Mouse (Mus musculus): ENCODE data around the gene Hist1h2br. TPM values are rescaled to one million over a fixed set of nuclear protein-coding genes. Genes with fewer than 3 reads are reported as not detected.
"Not testable (repeated sequence)": the region's sequence is repeated elsewhere in the genome, so short reads cannot be mapped to it uniquely, and the experiment has no call there.

The Hist1h2br gene
- total RNA-seq, 2 experiments from 2014 or later = 275 to 365 TPM

DNA sequence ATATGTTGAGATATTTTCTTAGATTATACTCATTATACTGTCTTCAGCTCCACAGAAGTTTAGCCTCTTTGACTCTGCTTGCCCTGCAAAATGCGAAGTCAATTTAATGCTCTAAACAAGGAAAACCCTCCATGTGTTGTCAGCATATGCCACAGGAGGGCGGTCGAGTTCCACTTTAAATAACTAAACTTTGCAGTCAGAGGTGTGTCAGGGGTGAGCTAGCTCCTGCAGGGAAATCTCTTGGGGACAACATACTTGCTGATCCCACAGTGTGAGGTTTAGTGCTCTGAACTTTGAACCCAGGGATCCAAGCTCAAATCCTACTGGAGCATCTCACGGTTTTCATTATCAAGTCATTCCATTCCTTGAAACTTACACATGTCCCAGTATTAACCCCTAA lies 7.0 kb downstream of the Hist1h2br start:
- not testable (repeated sequence) for DNase-seq (ENCODE audit: low spot score in 2 of 2)

DNA sequence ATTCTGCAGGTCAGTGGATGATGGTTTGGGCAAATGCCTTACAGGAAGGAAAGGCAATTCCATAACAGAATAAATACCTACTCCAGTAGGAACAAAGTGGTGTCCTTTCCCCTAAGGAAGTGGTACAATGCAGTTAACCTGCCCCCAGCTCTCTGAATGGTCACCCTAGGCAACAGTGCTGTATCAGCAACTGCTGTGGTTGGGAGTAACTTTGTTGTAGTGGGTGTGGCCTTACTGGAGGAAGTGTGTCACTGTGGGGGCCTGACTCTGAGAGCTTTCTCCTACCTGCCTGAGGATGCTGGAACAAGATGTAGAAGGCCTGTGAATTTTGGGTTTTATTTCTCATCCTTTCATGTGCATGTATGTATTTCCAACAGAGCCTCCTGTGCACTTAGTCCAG lies 12.8 kb downstream of the Hist1h2br start:
- not testable (repeated sequence) for DNase-seq (ENCODE audit: low spot score in 2 of 2)

DNA sequence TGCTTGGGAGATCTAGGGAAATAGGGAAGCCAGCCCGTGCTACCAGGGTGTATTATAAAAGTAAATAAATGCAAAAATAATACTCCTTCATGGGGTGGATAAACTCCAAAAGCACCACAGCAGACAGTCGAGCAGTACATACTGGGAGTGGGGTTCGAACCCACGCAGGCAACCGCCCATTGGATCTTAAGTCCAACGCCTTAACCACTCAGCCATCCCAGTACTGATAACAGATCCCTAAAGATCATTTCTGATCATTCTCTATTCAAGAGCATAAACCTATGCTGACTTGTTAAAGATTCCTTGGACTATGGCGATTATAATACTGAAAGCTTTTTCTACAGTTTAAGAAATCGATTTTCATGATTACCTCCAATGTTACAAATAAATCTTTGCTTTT lies 14.3 kb downstream of the Hist1h2br start:
- no peak for DNase-seq (ENCODE audit: low spot score in 2 of 2)

DNA sequence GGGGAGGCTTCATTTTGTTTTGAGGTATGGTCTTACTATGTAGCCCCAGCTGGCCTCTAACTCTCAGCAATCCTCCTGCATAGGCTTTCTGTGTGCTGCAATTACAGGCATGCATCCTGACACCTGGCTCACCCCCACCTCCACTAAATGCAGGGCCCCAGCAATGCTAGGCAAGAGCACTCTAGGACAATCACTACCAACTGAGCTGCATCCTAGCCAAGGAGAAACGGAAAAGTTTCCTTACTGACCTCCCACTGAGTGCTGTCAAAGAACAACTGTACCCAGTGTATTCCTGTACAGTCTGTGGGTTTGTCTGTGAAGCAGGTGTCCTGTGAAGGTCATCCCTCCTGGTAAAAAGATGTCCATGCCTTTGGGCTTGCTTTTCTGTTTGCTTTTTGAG lies 17.2 kb downstream of the Hist1h2br start:
- not testable (repeated sequence) for DNase-seq (ENCODE audit: low spot score in 2 of 2)

DNA sequence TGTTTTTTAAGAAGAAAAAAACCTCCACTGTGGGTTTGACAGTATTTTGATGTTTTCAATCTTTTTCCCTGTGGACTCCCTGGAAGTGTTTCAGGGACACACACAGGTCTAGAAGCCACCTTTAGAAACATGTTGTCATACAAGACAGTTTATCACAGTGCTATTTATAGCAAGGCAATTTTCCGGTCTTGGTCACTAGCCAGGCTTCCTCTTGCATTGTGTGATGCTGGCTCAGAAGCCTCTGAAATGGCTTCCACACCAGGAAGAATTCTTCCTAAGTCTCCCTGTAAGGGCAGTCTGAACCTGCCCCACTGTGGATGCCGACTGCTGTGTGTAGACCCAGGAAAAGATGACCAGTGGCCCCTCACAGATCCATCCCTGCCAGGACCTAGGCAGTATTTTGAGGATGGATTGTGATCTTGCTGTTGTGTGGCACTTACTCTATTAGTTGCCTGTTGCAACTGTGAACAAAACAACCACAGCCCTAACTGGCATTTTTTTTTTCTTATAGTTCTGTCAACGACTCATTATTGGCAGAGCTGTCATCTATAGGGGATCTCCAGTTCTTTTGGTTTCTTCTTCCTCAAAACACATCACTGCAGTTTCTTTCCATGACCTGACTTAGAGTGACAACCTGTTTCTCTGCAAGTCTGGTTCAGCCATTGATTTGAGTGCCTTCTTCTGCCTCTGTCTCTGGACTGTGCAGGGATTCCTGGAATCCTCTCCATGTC lies 18.8 kb downstream of the Hist1h2br start:
- no peak for DNase-seq (ENCODE audit: low spot score in 2 of 2)

DNA sequence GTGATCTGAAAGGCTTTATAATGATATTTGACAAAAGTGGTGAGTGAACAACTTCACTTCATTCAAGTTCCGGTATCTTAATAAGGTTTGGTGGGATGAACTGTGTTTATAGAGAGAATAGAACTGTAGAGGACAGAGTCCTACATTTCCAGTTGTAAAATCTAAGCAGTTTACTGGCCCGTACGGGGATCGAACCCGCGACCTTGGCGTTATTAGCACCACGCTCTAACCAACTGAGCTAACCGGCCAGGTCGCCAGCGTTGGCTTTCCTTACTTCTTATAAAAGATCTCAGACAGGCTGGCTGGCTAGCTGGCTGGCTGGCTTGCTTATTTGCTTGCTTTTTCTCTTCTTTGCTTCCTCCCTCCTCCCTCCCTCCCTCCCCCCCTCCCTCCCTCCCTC lies 21.6 kb downstream of the Hist1h2br start:
- no peak for DNase-seq (ENCODE audit: low spot score in 2 of 2)

DNA sequence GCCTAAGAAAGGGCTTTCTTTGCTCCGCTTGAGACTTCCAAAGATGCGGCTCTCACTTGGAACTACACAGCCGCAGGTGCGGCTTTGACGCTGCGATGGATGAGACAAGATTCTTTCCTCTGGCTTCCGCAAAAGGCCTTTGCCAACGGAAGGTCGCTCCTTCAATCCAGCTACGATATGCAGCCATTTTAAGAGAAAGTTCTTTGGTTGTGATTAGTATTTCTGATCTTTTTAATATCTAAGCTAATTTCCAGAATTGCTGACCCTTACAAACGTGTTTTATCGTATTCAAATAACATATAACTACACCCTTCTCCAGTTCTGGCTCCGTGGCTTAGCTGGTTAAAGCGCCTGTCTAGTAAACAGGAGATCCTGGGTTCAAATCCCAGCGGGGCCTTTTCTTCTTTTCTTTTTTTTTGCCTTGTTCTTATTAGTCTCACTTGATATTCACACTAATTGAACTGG lies 22.2 kb downstream of the Hist1h2br start:
- DNase-seq (ENCODE audit: low spot score in 2 of 2) = no peak

DNA sequence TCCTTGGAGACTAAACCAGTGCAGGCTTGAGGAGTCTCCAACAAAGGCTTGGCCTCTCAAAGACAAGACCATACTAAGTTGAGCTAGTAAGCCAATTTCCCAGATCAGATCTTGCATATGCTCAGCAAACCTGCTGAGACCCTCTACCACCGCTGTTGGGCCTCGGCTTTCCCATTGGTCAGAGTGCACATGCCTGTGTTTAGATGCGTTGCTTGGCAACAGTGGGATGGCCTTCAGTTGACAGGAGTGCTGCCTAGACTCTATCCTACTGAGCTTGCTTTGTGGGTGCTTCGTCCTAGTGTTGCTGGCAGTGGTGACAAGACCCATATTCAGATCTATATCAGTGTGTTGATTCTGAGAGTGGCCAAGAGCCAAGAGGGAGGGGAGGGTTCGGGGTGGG lies 28.1 kb downstream of the Hist1h2br start:
- DNase-seq (ENCODE audit: low spot score in 2 of 2) = no peak

DNA sequence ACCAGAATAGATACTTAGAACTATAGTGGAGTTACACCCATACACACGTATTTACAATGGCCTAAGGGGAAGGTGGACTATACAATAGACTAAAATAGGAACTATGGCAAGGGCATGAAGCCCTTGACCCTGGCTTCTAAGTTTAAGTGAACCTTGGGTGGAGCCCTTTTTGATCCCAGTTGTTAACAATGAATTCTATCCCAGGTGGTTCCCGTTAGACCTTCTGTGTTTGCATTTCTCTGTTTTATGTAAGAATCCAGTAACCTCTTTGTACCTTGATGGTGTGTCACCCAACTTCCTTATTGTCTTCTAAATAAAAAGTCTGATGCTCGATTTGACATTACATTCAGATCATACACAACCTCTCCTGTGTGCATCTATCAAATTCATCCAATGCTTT lies 32.0 kb downstream of the Hist1h2br start:
- DNase-seq (ENCODE audit: low spot score in 2 of 2) = not testable (repeated sequence)

DNA sequence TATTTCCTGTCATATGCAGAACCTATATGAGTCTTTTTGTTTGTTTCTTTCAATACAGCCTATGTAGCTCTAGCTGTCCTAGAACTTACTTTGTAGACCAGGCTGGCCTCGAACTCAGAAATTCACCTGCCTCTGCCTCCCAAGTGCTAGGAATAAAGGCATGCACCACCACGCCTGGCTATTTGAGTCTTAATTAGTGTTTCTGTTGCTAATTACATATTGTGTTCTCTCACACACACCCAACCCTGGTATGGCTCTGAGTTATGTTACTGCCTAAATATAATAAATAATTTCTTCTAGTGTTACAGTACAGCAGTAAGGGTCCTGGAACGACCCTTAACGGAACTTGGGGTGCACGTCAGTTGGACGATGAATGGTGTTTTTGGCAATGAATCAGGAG lies 47.2 kb downstream of the Hist1h2br start:
- no peak for DNase-seq (ENCODE audit: low spot score in 2 of 2)

DNA sequence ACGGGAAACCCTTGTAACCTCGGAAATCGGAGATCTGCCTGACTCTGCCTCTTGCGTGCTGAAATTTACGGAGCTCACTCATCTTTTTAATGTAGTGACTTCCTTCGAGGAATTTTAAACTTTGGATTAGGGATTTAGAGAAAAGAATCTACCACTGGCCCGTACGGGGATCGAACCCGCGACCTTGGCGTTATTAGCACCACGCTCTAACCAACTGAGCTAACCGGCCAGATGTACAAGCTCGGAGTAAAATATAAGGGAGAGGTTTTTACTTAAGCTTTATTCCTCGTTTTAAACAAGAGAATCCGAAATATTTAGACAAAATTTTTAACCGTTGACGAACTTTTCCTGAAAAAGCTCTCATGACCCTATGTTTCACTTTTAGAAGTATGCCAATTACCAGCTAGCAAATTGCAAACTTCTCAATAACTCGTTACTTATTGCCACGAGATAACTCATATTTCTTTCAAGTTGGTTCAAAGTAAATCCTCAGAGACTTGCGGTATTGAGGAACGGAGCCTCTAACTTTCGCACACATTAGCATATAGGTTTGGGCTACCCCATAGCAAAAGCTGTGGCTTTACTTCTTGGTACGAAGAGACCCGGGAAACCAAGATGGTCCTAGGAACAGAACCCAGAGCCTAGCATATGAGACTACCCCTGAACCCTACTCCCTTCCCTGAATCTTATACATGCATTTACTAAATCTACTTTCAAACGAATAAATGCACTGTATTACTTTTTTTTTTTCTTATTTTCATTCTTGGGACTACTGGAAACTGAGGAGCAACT lies 48.5 kb downstream of the Hist1h2br start:
- no peak for DNase-seq (ENCODE audit: low spot score in 2 of 2)

DNA sequence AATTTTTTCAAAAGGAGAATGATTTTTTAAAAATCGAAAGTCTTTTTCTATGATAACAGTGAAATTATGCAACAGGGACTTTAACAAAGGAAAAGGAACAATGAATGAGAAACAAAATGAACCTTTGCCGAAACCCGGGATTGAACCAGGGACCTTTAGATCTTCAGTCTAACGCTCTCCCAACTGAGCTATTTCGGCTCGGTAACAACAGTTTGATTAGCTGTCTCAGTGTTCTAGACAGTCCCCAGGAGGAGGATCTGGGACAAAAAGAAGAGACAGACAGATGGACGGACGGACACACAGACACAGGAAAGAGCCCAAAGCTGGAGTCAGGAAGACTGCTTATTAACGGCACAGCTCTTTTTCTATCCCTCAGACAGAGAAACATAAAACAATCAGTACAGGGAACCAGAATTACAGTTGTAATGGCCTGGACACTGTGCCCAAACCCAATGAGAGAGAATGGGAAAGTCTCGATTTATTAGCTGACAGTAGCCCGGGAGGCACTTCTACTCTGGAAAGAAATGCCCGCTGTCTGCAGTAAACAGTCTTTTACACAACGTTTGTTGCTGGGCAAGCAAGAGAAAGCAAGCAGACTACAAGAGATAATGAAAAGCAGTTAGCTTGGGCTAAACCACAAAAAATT lies 49.3 kb downstream of the Hist1h2br start:
- no peak for DNase-seq (ENCODE audit: low spot score in 2 of 2)

DNA sequence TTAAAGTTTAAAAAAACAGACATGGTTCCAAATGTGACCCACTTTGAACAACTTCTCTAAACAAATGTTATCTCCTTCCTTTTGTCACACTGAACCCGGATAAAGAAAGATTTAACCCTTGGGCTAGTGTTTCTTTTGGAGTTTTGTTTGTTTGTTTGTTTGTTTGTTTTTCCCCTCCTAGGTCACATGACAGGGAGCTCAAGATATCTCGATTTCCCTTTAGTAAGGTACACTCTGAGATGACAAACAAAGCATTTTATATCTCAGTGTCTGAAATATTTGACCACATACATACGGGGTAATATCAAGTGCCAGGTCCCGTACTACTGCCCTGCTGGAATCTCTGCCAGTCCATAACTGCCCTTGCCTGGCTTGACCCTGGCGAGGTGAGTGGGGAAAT lies 49.9 kb downstream of the Hist1h2br start:
- no peak for DNase-seq (ENCODE audit: low spot score in 2 of 2)

DNA sequence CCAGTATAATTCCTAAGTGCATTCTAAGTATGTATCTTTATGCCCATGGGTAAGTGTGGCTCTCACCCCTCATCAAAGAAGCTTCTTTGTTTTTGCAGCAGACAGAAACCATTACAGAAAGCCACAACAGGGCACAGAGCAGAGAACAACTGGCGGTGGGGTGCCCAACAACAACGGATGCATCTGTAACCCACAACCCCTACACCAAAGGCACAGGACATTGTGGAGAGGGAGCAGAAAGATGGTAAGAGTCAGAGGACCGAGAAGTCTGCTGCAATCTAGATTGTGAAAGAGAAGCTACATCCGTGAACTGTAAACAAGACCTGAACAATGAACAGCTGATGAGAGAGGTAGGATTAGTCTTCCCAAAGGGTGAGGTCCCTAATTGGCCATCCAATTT lies 51.0 kb downstream of the Hist1h2br start:
- no peak for DNase-seq (ENCODE audit: low spot score in 2 of 2)

Small RNA genes lying within 50 kb of the gene (microRNA-seq; reads per million reads assigned to microRNA genes)
- gene Gm19658 = not detected
- not detected for gene Gm44346
- gene Gm44466 = not detected

Other genes starting within 250 kb of the Hist1h2br start
- gene Olfr1362, start 219.7 kb upstream of the Hist1h2br start, total RNA-seq (2021) = not detected
- gene Olfr11, start 191.2 kb upstream of the Hist1h2br start, total RNA-seq (2021) = not detected
- gene Olfr1361, start 170.4 kb upstream of the Hist1h2br start, total RNA-seq (2021) = not detected
- gene Olfr1360, start 156.3 kb upstream of the Hist1h2br start, total RNA-seq (2021) = not detected
- gene Olfr1359, start 135.6 kb upstream of the Hist1h2br start, total RNA-seq (2021) = not detected
- gene Hist1h2bl, start 117.6 kb upstream of the Hist1h2br start, total RNA-seq (2021) = 100 to 1,000 TPM; 362 to 482 TPM
- 100 to 1,000 TPM; 297 to 368 TPM for gene Hist1h2ai, start 117.3 kb upstream of the Hist1h2br start, total RNA-seq (2021)
- gene Hist1h3h, start 116.1 kb upstream of the Hist1h2br start, total RNA-seq (2021) = 100 to 1,000 TPM; 508 to 651 TPM
- 100 to 1,000 TPM; 101 to 150 TPM for gene Hist1h2bm, start 111.7 kb upstream of the Hist1h2br start, total RNA-seq (2021)
- gene Hist1h4j, start 98.7 kb upstream of the Hist1h2br start, total RNA-seq (2021) = 10 to 100 TPM; 70.8 to 87.9 TPM
- gene Hist1h4k, start 83.2 kb upstream of the Hist1h2br start, total RNA-seq (2021) = 1,000 to 10,000 TPM in 1 of 2 experiments, 100 to 1,000 TPM in 1; 854 to 1,164 TPM
- gene Hist1h2ak, start 79.9 kb upstream of the Hist1h2br start, total RNA-seq (2021) = 100 to 1,000 TPM; 131 to 185 TPM
- 100 to 1,000 TPM; 211 to 286 TPM for gene Hist1h2bn, start 79.6 kb upstream of the Hist1h2br start, total RNA-seq (2021)
- gene Hist1h1b, start 53.1 kb upstream of the Hist1h2br start, total RNA-seq (2021) = 100 to 1,000 TPM; 246 to 294 TPM
- gene Hist1h3i, start 50.4 kb upstream of the Hist1h2br start, total RNA-seq (2021) = 100 to 1,000 TPM; 398 to 496 TPM
- 100 to 1,000 TPM in 1 of 2 experiments, 10 to 100 TPM in 1; 82.7 to 102 TPM for gene Hist1h2an, start 46.5 kb upstream of the Hist1h2br start, total RNA-seq (2021)
- gene Hist1h2bp, start 46.3 kb upstream of the Hist1h2br start, total RNA-seq (2021) = 100 to 1,000 TPM; 143 to 201 TPM
- gene Hist1h2bq, start 23.5 kb upstream of the Hist1h2br start, total RNA-seq (2021) = 100 to 1,000 TPM; 278 to 369 TPM
- 100 to 1,000 TPM; 431 to 590 TPM for gene Hist1h2ao, start 23.3 kb upstream of the Hist1h2br start, total RNA-seq (2021)
- 100 to 1,000 TPM; 582 to 750 TPM for gene Hist1h4m, start 22.0 kb upstream of the Hist1h2br start, total RNA-seq (2021)
- 100 to 1,000 TPM in 1 of 2 experiments, 10 to 100 TPM in 1; 93.9 to 147 TPM for gene Hist1h4n, start 1.5 kb upstream of the Hist1h2br start, total RNA-seq (2021)
- 100 to 1,000 TPM; 215 to 300 TPM for gene Hist1h2ap, start 236 bp upstream of the Hist1h2br start, total RNA-seq (2021)
- 1 to 10 TPM; 1.4 to 2.6 TPM for gene Zfp184, start 111.4 kb downstream of the Hist1h2br start, total RNA-seq (2021)
- gene Pom121l2, start 147.5 kb downstream of the Hist1h2br start, total RNA-seq (2021) = not detected
- gene Prss16, start 176.0 kb downstream of the Hist1h2br start, total RNA-seq (2021) = under 1 TPM; 0.20 to 0.21 TPM
- 100 to 1,000 TPM; 276 to 360 TPM for gene Hist1h2ah, start 201.8 kb downstream of the Hist1h2br start, total RNA-seq (2021)
- gene Hist1h2bk, start 202.1 kb downstream of the Hist1h2br start, total RNA-seq (2021) = 100 to 1,000 TPM; 393 to 555 TPM
- gene Hist1h4i, start 207.6 kb downstream of the Hist1h2br start, total RNA-seq (2021) = 100 to 1,000 TPM; 143 to 189 TPM
- gene Hist1h2ag, start 209.2 kb downstream of the Hist1h2br start, total RNA-seq (2021) = 100 to 1,000 TPM; 270 to 354 TPM
- gene Hist1h2bj, start 209.5 kb downstream of the Hist1h2br start, total RNA-seq (2021) = 100 to 1,000 TPM; 250 to 321 TPM